Mouse (Mus musculus): ENCODE results near the gene Dvl1. TPM values are rescaled to one million over a fixed set of nuclear protein-coding genes. Genes with fewer than 3 reads are reported as not detected.

The Dvl1 gene
- polyA plus RNA-seq, 1 experiment from 2014 or later: 10.0 TPM

DNA sequence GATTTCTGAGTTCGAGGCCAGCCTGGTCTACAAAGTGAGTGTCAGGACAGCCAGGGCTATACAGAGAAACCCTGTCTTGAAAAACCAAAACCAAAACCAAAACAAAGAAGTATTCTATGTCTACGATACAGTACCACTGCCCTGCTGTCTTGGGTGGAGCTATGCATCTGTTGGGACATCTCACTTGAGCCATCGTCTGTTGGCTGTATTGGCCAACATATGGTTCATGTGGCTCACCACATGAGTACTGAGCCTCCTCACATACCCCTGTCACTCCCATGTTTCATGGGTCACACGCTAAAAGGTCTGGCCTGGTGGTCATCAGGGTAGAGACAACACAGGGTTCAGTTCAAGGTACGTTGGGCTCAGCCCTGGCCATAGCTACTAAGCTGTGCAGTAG lies 39.1 kb downstream of the Dvl1 start:
- no peak overlapping the region for H3K4me2 ChIP-seq (replicated peaks)
- no peaks in the 10 kb centered on the region for H3K9me3 ChIP-seq (replicated peaks)
- H3K36me3 ChIP-seq: peaks cover 50% of the 10 kb centered on the region
- no peak overlapping the region for H3K9ac ChIP-seq
- H3K27me3 ChIP-seq: no peaks in the 10 kb centered on the region
- ATAC-seq (ENCODE audit: insufficient number of reproducible peaks, low FRiP score, low TSS enrichment, low read depth): no peak
- H3K4me1 ChIP-seq: peaks cover 13% of the 10 kb centered on the region
- H3K27ac ChIP-seq (replicated peaks): no peak overlapping the region
- H3K4me3 ChIP-seq (replicated peaks): no peak overlapping the region
- WGBS: 91% methylated on average over 5 of the region's 5 CpGs

- H3K4me2 ChIP-seq (replicated peaks): no peak overlapping the region
- 87% methylated on average over 10 of the region's 10 CpGs for WGBS
- H3K27ac ChIP-seq (replicated peaks): no peak overlapping the region
- no peaks in the 10 kb centered on the region for H3K27me3 ChIP-seq
- H3K4me1 ChIP-seq: peaks cover 14% of the 10 kb centered on the region
- ATAC-seq (ENCODE audit: insufficient number of reproducible peaks, low FRiP score, low TSS enrichment, low read depth): no peak
- H3K9ac ChIP-seq: no peak overlapping the region
- peaks cover 50% of the 10 kb centered on the region for H3K36me3 ChIP-seq
- no peaks in the 10 kb centered on the region for H3K9me3 ChIP-seq (replicated peaks)
- H3K4me3 ChIP-seq (replicated peaks): no peak overlapping the region
These were observed 40.5 kb downstream of the Dvl1 start for GRCm38 (mm10) chr4:155887674-155888073.

DNA sequence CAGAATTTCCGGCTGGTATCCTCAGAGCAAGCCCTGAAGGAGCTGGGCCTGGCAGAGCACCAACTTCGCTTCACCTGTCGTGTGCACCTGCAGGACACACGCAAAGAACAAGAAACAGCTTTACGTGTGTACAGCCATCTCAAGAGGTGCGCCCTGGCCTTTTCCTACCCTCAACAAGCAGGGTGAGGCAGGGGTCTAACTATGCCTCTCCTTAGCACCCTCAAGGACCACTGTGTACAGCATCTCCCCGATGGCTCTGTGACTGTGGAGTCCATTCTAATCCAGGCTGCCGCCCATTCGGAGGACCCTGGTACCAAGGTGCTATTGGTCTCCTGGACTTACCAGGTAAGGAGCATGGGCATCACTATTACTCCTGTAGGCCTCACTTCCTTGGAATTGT lies 41.0 kb downstream of the Dvl1 start:
- H3K9me3 ChIP-seq (replicated peaks): no peaks in the 10 kb centered on the region
- H3K9ac ChIP-seq: no peak overlapping the region
- no peak for ATAC-seq (ENCODE audit: insufficient number of reproducible peaks, low FRiP score, low TSS enrichment, low read depth)
- no peak overlapping the region for H3K4me2 ChIP-seq (replicated peaks)
- no peak overlapping the region for H3K4me3 ChIP-seq (replicated peaks)
- no peak overlapping the region for H3K27ac ChIP-seq (replicated peaks)
- peaks cover 50% of the 10 kb centered on the region for H3K36me3 ChIP-seq
- no peaks in the 10 kb centered on the region for H3K27me3 ChIP-seq
- WGBS: 86% methylated on average over 9 of the region's 9 CpGs
- H3K4me1 ChIP-seq: peaks cover 19% of the 10 kb centered on the region

GRCm38 (mm10) chr4:155889316-155889715 lies 42.1 kb downstream of the Dvl1 start:
- Histone ChIP-seq H3K36me3 (peaks cover 50% of the 10 kb centered on the region), H3K27ac (replicated peaks) (no peak overlapping the region), H3K4me1 (peaks cover 30% of the 10 kb centered on the region), H3K4me3 (replicated peaks) (no peak overlapping the region), H3K9me3 (replicated peaks) (no peaks in the 10 kb centered on the region), H3K27me3 (no peaks in the 10 kb centered on the region), H3K9ac (no peak overlapping the region), H3K4me2 (replicated peaks) (no peak overlapping the region)
- WGBS: 80% methylated on average over 5 of the region's 5 CpGs
- ATAC-seq (ENCODE audit: insufficient number of reproducible peaks, low FRiP score, low TSS enrichment, low read depth): no peak

DNA sequence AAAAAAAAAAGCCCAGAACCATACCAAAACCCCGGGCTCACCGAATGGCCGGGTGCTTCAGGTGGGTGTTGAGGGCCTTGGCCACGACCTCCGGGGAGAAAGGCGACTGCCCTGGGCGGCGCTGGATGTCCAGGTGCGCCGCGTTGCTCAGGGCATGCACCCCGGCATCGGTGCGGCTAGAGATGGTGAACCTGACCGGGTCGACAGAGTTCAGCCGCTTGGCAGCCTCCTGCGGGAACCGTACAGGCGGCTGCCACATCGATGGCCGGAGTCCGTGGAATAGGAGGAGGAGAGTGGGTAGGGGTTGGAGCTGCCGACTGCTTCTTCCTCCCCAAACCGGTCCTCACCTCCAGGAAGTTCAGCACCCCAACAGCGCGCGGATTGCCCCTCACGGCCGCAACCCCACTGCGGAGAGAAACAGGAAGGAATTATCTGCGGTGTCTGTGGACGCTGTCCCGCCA lies 43.8 kb downstream of the Dvl1 start:
- Histone ChIP-seq H3K4me1 (peaks cover 43% of the 10 kb centered on the region), H3K4me2 (replicated peaks) (peak overlapping the region; percentile 94), H3K36me3 (peaks cover 41% of the 10 kb centered on the region), H3K4me3 (replicated peaks) (peak overlapping the region; percentile 90), H3K27me3 (no peaks in the 10 kb centered on the region), H3K9ac (peak overlapping the region; percentile 95), H3K9me3 (replicated peaks) (no peaks in the 10 kb centered on the region), H3K27ac (replicated peaks) (peak overlapping the region; percentile 98; the same call in 1 of the 2 replicates)
- no peak for ATAC-seq (ENCODE audit: insufficient number of reproducible peaks, low FRiP score, low TSS enrichment, low read depth)
- WGBS: under 1% methylated on average over 34 of the region's 34 CpGs

- peak within 1 kb of the TSS; percentile 94 for H3K4me2 ChIP-seq (replicated peaks)
- peak within 1 kb of the TSS; percentile 95 for H3K9ac ChIP-seq
- under 1% methylated on average over 52 of the region's 52 CpGs for WGBS
- H3K4me3 ChIP-seq (replicated peaks): peak within 1 kb of the TSS; percentile 90
- peaks cover 43% of the 10 kb centered on the region for H3K4me1 ChIP-seq
- H3K36me3 ChIP-seq: peaks cover 41% of the 10 kb centered on the region
- H3K27ac ChIP-seq (replicated peaks): peak within 1 kb of the TSS; percentile 98
- peak; percentile 92 for ATAC-seq (ENCODE audit: insufficient number of reproducible peaks, low FRiP score, low TSS enrichment, low read depth)
- no peaks in the 10 kb centered on the region for H3K9me3 ChIP-seq (replicated peaks)
- H3K27me3 ChIP-seq: no peaks in the 10 kb centered on the region
These were observed 44.4 kb downstream of the Dvl1 start, which contains the start of the genes Pusl1 and Acap3 for GRCm38 (mm10) chr4:155891551-155892001. Gene Pusl1 (minus strand): TSS chr4:155891781. Gene Acap3 (plus strand): TSS chr4:155891822.

GRCm38 (mm10) chr4:155892017-155892416 lies 44.8 kb downstream of the Dvl1 start:
- Histone ChIP-seq H3K4me2 (replicated peaks) (peak overlapping the region; percentile 94), H3K27me3 (no peaks in the 10 kb centered on the region), H3K4me1 (peaks cover 43% of the 10 kb centered on the region), H3K9me3 (replicated peaks) (no peaks in the 10 kb centered on the region), H3K27ac (replicated peaks) (peak overlapping the region; percentile 98), H3K9ac (peak overlapping the region; percentile 95), H3K36me3 (peaks cover 41% of the 10 kb centered on the region), H3K4me3 (replicated peaks) (peak overlapping the region; percentile 90)
- WGBS: under 1% methylated on average over 56 of the region's 56 CpGs
- ATAC-seq (ENCODE audit: insufficient number of reproducible peaks, low FRiP score, low TSS enrichment, low read depth): peak; percentile 91

DNA sequence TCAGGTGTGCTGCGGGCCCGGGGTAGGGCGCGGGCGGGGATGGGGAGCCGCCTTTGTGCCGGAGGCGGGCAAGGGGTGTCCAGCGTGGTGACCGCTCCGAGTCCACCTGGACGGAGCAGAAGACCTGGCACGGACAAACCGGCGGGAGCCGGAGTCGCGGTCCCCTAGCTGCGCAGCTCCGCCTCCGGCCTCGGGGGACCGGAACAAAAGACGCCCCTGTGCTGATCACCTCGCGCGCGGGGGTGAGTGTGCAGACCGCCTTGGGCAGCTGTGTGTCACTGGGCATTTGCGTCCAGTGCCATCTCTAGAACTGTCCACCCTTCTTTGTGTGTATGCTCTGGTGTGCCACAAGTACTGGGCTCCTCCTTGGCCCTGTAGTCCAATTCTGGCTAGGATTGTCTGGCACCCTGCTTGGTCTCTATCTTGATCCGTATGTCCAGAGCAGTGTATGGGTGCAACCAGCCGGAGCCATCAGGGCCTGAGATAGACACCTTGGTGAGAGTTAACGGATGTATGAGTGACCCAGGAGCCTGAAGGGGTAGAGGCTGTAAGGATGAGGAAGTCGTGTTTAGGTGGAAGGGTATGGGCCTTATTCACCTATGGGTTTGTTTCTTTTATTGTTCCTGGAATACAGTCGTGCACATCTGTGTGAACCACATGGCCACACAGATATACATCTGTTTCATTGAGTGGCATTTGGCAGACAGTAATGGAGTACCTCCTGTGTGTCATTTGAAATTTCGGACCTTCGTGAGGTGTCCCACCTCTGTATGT lies 45.4 kb downstream of the Dvl1 start:
- H3K27ac ChIP-seq (replicated peaks): peak overlapping the region; percentile 98
- H3K27me3 ChIP-seq: no peaks in the 10 kb centered on the region
- peak overlapping the region; percentile 95 for H3K9ac ChIP-seq
- H3K4me3 ChIP-seq (replicated peaks): peak overlapping the region; percentile 90
- 4% methylated on average over 37 of the region's 37 CpGs for WGBS
- peak overlapping the region; percentile 94 for H3K4me2 ChIP-seq (replicated peaks)
- H3K4me1 ChIP-seq: peaks cover 43% of the 10 kb centered on the region
- H3K9me3 ChIP-seq (replicated peaks): no peaks in the 10 kb centered on the region
- ATAC-seq (ENCODE audit: insufficient number of reproducible peaks, low FRiP score, low TSS enrichment, low read depth): peak; percentile 3; the same call in 1 of the 2 replicates
- H3K36me3 ChIP-seq: peaks cover 36% of the 10 kb centered on the region

GRCm38 (mm10) chr4:155893212-155893690 lies 46.0 kb downstream of the Dvl1 start:
- 61% methylated on average over 8 of the region's 8 CpGs for WGBS
- ATAC-seq (ENCODE audit: insufficient number of reproducible peaks, low FRiP score, low TSS enrichment, low read depth): no peak
- H3K9ac ChIP-seq: no peak overlapping the region
- H3K27ac ChIP-seq (replicated peaks): no peak overlapping the region
- no peaks in the 10 kb centered on the region for H3K9me3 ChIP-seq (replicated peaks)
- H3K4me2 ChIP-seq (replicated peaks): peak overlapping the region; percentile 94
- H3K4me1 ChIP-seq: peaks cover 43% of the 10 kb centered on the region
- peaks cover 34% of the 10 kb centered on the region for H3K36me3 ChIP-seq
- peak overlapping the region; percentile 90 for H3K4me3 ChIP-seq (replicated peaks)
- H3K27me3 ChIP-seq: no peaks in the 10 kb centered on the region

DNA sequence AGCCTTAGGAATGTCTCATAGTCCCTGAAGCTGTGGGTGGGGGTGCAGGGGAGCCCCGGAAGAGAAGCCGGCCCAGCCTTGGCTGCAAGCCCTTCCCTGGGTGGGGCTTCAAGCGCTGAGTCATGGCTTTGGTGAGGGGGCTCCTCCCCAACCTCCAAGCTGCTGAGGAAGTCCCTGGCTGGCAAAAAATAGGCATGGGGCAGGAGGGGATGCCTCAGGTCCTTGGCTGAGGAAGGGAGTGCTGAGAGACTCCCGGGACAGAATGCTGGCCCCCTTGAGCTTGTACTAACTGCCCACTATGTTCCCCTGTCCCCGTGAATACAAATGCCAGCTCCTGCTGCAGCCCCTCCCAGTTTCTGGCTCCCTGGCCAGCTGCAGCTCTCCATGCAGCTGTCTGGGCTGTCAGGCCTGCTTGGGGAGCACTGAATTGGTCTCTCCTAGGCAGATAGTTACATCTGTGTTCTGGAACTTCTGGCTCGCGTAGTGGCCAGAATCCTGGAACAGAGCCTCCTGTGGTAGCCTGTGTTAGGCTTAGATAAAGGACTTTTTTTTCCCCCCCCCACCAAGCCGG lies 47.2 kb downstream of the Dvl1 start:
- Histone ChIP-seq H3K9me3 (replicated peaks) (no peaks in the 10 kb centered on the region), H3K27me3 (no peaks in the 10 kb centered on the region), H3K9ac (peak overlapping the region; percentile 3; the same call in 1 of the 2 replicates), H3K36me3 (peaks cover 34% of the 10 kb centered on the region), H3K4me2 (replicated peaks) (peak overlapping the region; percentile 94), H3K27ac (replicated peaks) (peak overlapping the region; percentile 58), H3K4me1 (peaks cover 43% of the 10 kb centered on the region), H3K4me3 (replicated peaks) (peak overlapping the region; percentile 90)
- ATAC-seq (ENCODE audit: insufficient number of reproducible peaks, low FRiP score, low TSS enrichment, low read depth): no peak
- 17% methylated on average over 8 of the region's 8 CpGs for WGBS

GRCm38 (mm10) chr4:155895216-155895615 lies 48.0 kb downstream of the Dvl1 start:
- Histone ChIP-seq H3K4me3 (replicated peaks) (no peak overlapping the region), H3K9ac (no peak overlapping the region), H3K27ac (replicated peaks) (peak overlapping the region; percentile 58; the same call in 1 of the 2 replicates), H3K4me2 (replicated peaks) (peak overlapping the region; percentile 94), H3K27me3 (no peaks in the 10 kb centered on the region), H3K9me3 (replicated peaks) (no peaks in the 10 kb centered on the region), H3K36me3 (peaks cover 39% of the 10 kb centered on the region), H3K4me1 (peaks cover 39% of the 10 kb centered on the region)
- WGBS: 32% methylated on average over 6 of the region's 6 CpGs
- ATAC-seq (ENCODE audit: insufficient number of reproducible peaks, low FRiP score, low TSS enrichment, low read depth): no peak

All from embryonic facial prominence, embryonic 15.5 days (tissue).